Mouse (Mus musculus): ENCODE results near the gene Gstt3. TPM values are rescaled to one million over a fixed set of nuclear protein-coding genes. Genes with fewer than 3 reads are reported as not detected.
"Not testable (repeated sequence)": the region's sequence is repeated elsewhere in the genome, so short reads cannot be mapped to it uniquely, and the experiment has no call there.

Gene Gstt3
- polyA plus RNA-seq, 1 experiment = 0.13 TPM

- Histone ChIP-seq H3K27me3 (ENCODE audit: control insufficient read depth, insufficient read depth, insufficient read length) (peaks cover 24% of the 10 kb centered on the region), H3K4me2 (ENCODE audit: low read depth) (no peak overlapping the region), H3ac (ENCODE audit: control insufficient read depth, insufficient read length) (no peak overlapping the region), H3K4me3 (no peak overlapping the region), H3K79me2 (ENCODE audit: control insufficient read depth, insufficient read depth) (no peaks in the 10 kb centered on the region), H3K36me3 (ENCODE audit: control insufficient read depth, insufficient read depth) (no peaks in the 10 kb centered on the region)
- TF ChIP-seq CEBPB (IDR thresholded peaks at IDR 0.05; ENCODE audit: insufficient read depth, poor library complexity, severe bottlenecking) (no peak), MAX (IDR thresholded peaks at IDR 0.05; ENCODE audit: low read depth) (no peak), SRF (IDR thresholded peaks at IDR 0.05; ENCODE audit: control insufficient read depth, insufficient read length, low read depth) (no peak), E2F4 (IDR thresholded peaks at IDR 0.05; ENCODE audit: insufficient read depth) (no peak), TCF12 (IDR thresholded peaks at IDR 0.05; ENCODE audit: insufficient read depth, poor library complexity, severe bottlenecking) (no peak), POLR2A (IDR thresholded peaks at IDR 0.05; ENCODE audit: insufficient read length, low read depth) (no peak), MYOD1 (IDR thresholded peaks at IDR 0.05; ENCODE audit: control insufficient read depth in 1 of 3, insufficient read length in 2 of 3, low read depth in 2 of 3) (no peak)
Measured at GRCm38 (mm10) chr10:75776562-75776961, 4.7 kb downstream of the Gstt3 start.

GRCm38 (mm10) chr10:75774587-75774986 lies 6.6 kb downstream of the Gstt3 start:
- Histone ChIP-seq H3K36me3 (ENCODE audit: control insufficient read depth, insufficient read depth) (no peaks in the 10 kb centered on the region), H3ac (ENCODE audit: control insufficient read depth, insufficient read length) (no peak overlapping the region), H3K27me3 (ENCODE audit: control insufficient read depth, insufficient read depth, insufficient read length) (peaks cover 9% of the 10 kb centered on the region), H3K4me3 (no peak overlapping the region), H3K4me2 (ENCODE audit: low read depth) (no peak overlapping the region), H3K79me2 (ENCODE audit: control insufficient read depth, insufficient read depth) (no peaks in the 10 kb centered on the region)
- TF ChIP-seq MYOG (IDR thresholded peaks at IDR 0.05; ENCODE audit: control insufficient read depth in 1 of 3, insufficient read depth in 1 of 3, insufficient read length in 2 of 3, low read depth in 2 of 3) (no peak), SRF (IDR thresholded peaks at IDR 0.05; ENCODE audit: control insufficient read depth, insufficient read length, low read depth) (no peak), POLR2A (IDR thresholded peaks at IDR 0.05; ENCODE audit: insufficient read length, low read depth) (no peak), E2F4 (IDR thresholded peaks at IDR 0.05; ENCODE audit: insufficient read depth) (no peak), TCF12 (IDR thresholded peaks at IDR 0.05; ENCODE audit: insufficient read depth, poor library complexity, severe bottlenecking) (no peak), MAX (IDR thresholded peaks at IDR 0.05; ENCODE audit: low read depth) (no peak), USF1 (IDR thresholded peaks at IDR 0.05; ENCODE audit: low read depth) (no peak), TCF3 (IDR thresholded peaks at IDR 0.05; ENCODE audit: insufficient read length, low read depth) (no peak)

- TF ChIP-seq POLR2A (IDR thresholded peaks at IDR 0.05; ENCODE audit: insufficient read length, low read depth) (no peak), TCF3 (IDR thresholded peaks at IDR 0.05; ENCODE audit: insufficient read length, low read depth) (no peak), POLR2AphosphoS2 (IDR thresholded peaks at IDR 0.05; ENCODE audit: insufficient read length, low read depth) (no peak), REST (IDR thresholded peaks at IDR 0.05; ENCODE audit: insufficient read depth, insufficient read length) (no peak), MYOG (IDR thresholded peaks at IDR 0.05; ENCODE audit: control insufficient read depth in 1 of 3, insufficient read depth in 1 of 3, insufficient read length in 2 of 3, low read depth in 2 of 3) (no peak), CEBPB (IDR thresholded peaks at IDR 0.05; ENCODE audit: insufficient read depth, poor library complexity, severe bottlenecking) (no peak), E2F4 (IDR thresholded peaks at IDR 0.05; ENCODE audit: insufficient read depth) (no peak), SRF (IDR thresholded peaks at IDR 0.05; ENCODE audit: control insufficient read depth, insufficient read length, low read depth) (no peak), MYOD1 (IDR thresholded peaks at IDR 0.05; ENCODE audit: control insufficient read depth in 1 of 3, insufficient read length in 2 of 3, low read depth in 2 of 3) (no peak), TCF12 (IDR thresholded peaks at IDR 0.05; ENCODE audit: insufficient read depth, poor library complexity, severe bottlenecking) (no peak), USF1 (IDR thresholded peaks at IDR 0.05; ENCODE audit: low read depth) (no peak), MAX (IDR thresholded peaks at IDR 0.05; ENCODE audit: low read depth) (no peak)
- Histone ChIP-seq H3K36me3 (ENCODE audit: control insufficient read depth, insufficient read depth) (no peaks in the 10 kb centered on the region), H3K4me2 (ENCODE audit: low read depth) (no peak overlapping the region), H3K27me3 (ENCODE audit: control insufficient read depth, insufficient read depth, insufficient read length) (peaks cover 4% of the 10 kb centered on the region), H3K4me3 (peak overlapping the region; percentile 58), H3K79me2 (ENCODE audit: control insufficient read depth, insufficient read depth) (no peaks in the 10 kb centered on the region), H3ac (ENCODE audit: control insufficient read depth, insufficient read length) (no peak overlapping the region)
Measured at GRCm38 (mm10) chr10:75774102-75774501, 7.1 kb downstream of the Gstt3 start.

- H3K4me2 ChIP-seq (ENCODE audit: low read depth) = peak within 1 kb of the TSS; percentile 99
- no peaks in the 10 kb centered on the region for H3K79me2 ChIP-seq (ENCODE audit: control insufficient read depth, insufficient read depth)
- no peaks in the 10 kb centered on the region for H3K36me3 ChIP-seq (ENCODE audit: control insufficient read depth, insufficient read depth)
- H3ac ChIP-seq (ENCODE audit: control insufficient read depth, insufficient read length) = no peak within 1 kb of the TSS
- peaks cover 4% of the 10 kb centered on the region for H3K27me3 ChIP-seq (ENCODE audit: control insufficient read depth, insufficient read depth, insufficient read length)
- peak within 1 kb of the TSS; percentile 58 for H3K4me3 ChIP-seq
- TF ChIP-seq MAX (IDR thresholded peaks at IDR 0.05; ENCODE audit: low read depth) (no peak), POLR2AphosphoS2 (IDR thresholded peaks at IDR 0.05; ENCODE audit: insufficient read length, low read depth) (no peak), USF1 (IDR thresholded peaks at IDR 0.05; ENCODE audit: low read depth) (peak; percentile 94), POLR2A (IDR thresholded peaks at IDR 0.05; ENCODE audit: insufficient read length, low read depth) (peak; percentile 62)
Measured at GRCm38 (mm10) chr10:75772795-75773664, 8.2 kb downstream of the Gstt3 start, which contains the start of gene Ddt. TSS of gene Ddt (minus strand) at chr10:75773414.

GRCm38 (mm10) chr10:75767756-75768155 lies 13.5 kb downstream of the Gstt3 start:
- H3K27me3 ChIP-seq (ENCODE audit: control insufficient read depth, insufficient read depth, insufficient read length); H3K4me2 ChIP-seq (ENCODE audit: low read depth); H3ac ChIP-seq (ENCODE audit: control insufficient read depth, insufficient read length); H3K4me3 ChIP-seq; H3K36me3 ChIP-seq (ENCODE audit: control insufficient read depth, insufficient read depth): not testable (repeated sequence)
- peaks cover 13% of the 10 kb centered on the region for H3K79me2 ChIP-seq (ENCODE audit: control insufficient read depth, insufficient read depth)
